Mouse (Mus musculus): ENCODE results near the gene 1700088E04Rik. TPM values are rescaled to one million over a fixed set of nuclear protein-coding genes. Genes with fewer than 3 reads are reported as not detected.

1700088E04Rik gene
- polyA plus RNA-seq, 1 experiment from 2014 or later = 8.2 TPM

DNA sequence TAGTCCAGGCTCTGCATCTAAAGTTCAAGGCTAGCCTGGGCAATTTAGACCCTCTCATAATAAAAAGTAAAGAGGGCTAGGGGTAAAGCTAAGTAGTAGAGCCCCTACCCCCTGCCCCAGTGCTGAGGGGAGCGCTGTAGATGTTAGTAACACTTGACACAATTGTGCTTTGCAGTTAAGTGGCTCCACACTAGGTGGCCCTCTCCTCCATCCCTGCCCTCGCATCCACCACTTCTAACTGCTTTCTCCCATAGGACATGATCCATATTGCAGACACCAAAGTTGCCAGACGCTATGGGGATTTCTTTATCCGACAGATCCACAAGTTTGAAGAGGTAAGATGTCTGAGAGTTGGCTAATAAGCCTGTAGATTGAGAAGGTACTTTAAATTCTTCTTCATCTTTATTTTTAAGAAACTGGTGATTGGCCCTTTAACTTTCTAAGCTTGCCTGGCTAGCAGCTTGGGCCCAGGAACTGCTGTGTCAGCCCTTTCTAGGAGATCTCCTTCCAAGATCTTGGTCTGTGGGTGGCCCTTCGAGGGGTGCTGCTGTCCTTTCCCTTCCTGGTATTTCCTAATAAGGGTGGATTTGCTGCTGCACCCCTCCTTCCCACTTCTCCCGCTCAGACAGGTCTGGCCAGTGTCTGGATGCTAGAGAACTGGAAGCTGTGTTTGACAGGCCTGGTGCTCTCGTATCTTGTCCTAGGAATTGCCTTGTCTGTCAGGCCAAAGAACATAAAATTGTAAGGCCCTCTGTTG lies 47.8 kb downstream of the 1700088E04Rik start:
- peaks cover 26% of the 10 kb centered on the region for H3K4me1 ChIP-seq
- H3K36me3 ChIP-seq (replicated peaks) = peaks cover 85% of the 10 kb centered on the region
- no peak overlapping the region for H3K4me3 ChIP-seq
- no peak for DNase-seq (ENCODE audit: low spot score)
- no peaks in the 10 kb centered on the region for H3K9me3 ChIP-seq
- WGBS = 78% methylated on average over 7 of the region's 7 CpGs
- no peak overlapping the region for H3K27ac ChIP-seq (replicated peaks)
- no peaks in the 10 kb centered on the region for H3K27me3 ChIP-seq (replicated peaks; ENCODE audit: low read depth, poor library complexity, severe bottlenecking)

GRCm38 (mm10) chr15:79092284-79092683 lies 48.8 kb downstream of the 1700088E04Rik start:
- 91% methylated on average over 6 of the region's 6 CpGs for WGBS

GRCm38 (mm10) chr15:79079567-79079966 lies 61.5 kb downstream of the 1700088E04Rik start:
- Histone ChIP-seq H3K36me3 (replicated peaks) (peaks cover 86% of the 10 kb centered on the region), H3K27me3 (replicated peaks; ENCODE audit: low read depth, poor library complexity, severe bottlenecking) (no peaks in the 10 kb centered on the region), H3K4me3 (no peak overlapping the region), H3K27ac (replicated peaks) (no peak overlapping the region), H3K4me1 (peaks cover 15% of the 10 kb centered on the region), H3K9me3 (no peaks in the 10 kb centered on the region)
- no peak for DNase-seq (ENCODE audit: low spot score)
- WGBS = 95% methylated on average over 7 of the region's 7 CpGs

More at GRCm38 (mm10) chr15:79092284-79092683, 48.8 kb downstream of the 1700088E04Rik start:
- H3K27me3 ChIP-seq (replicated peaks; ENCODE audit: low read depth, poor library complexity, severe bottlenecking) = no peaks in the 10 kb centered on the region
- no peak overlapping the region for H3K27ac ChIP-seq (replicated peaks)
- no peak overlapping the region for H3K4me3 ChIP-seq
- peaks cover 93% of the 10 kb centered on the region for H3K36me3 ChIP-seq (replicated peaks)
- no peak for DNase-seq (ENCODE audit: low spot score)
- no peaks in the 10 kb centered on the region for H3K9me3 ChIP-seq
- peaks cover 16% of the 10 kb centered on the region for H3K4me1 ChIP-seq

Other genes with a start within 250 kb of the 1700088E04Rik start
- 0.34 and 0.74 TPM in 2 replicates for gene Gm49510, start 241.6 kb downstream of the 1700088E04Rik start, polyA plus RNA-seq (2016; fragmentation: Nextera tagmentation; extraction: Ambion mirVana)
- 35.6 and 36.1 TPM in 2 replicates for gene Sh3bp1, start 241.5 kb downstream of the 1700088E04Rik start, polyA plus RNA-seq (2016; fragmentation: Nextera tagmentation; extraction: Ambion mirVana)
- gene Pdxp, start 227.3 kb downstream of the 1700088E04Rik start, polyA plus RNA-seq (2016; fragmentation: Nextera tagmentation; extraction: Ambion mirVana) = 32.6 and 36.5 TPM in 2 replicates
- 241 and 316 TPM in 2 replicates for gene Lgals1, start 214.5 kb downstream of the 1700088E04Rik start, polyA plus RNA-seq (2016; fragmentation: Nextera tagmentation; extraction: Ambion mirVana)
- gene Nol12, start 206.3 kb downstream of the 1700088E04Rik start, polyA plus RNA-seq (2016; fragmentation: Nextera tagmentation; extraction: Ambion mirVana) = 69.2 and 71.5 TPM in 2 replicates
- gene Triobp, start 193.5 kb downstream of the 1700088E04Rik start, polyA plus RNA-seq (2016; fragmentation: Nextera tagmentation; extraction: Ambion mirVana) = 46.7 and 49.4 TPM in 2 replicates
- gene H1f0, start 112.8 kb downstream of the 1700088E04Rik start, polyA plus RNA-seq (2016; fragmentation: Nextera tagmentation; extraction: Ambion mirVana) = 371 and 392 TPM in 2 replicates
- gene Galr3, start 99.4 kb downstream of the 1700088E04Rik start, polyA plus RNA-seq (2016; fragmentation: Nextera tagmentation; extraction: Ambion mirVana) = not detected in 2 replicates
- gene Ankrd54, start 78.4 kb downstream of the 1700088E04Rik start, polyA plus RNA-seq (2016; fragmentation: Nextera tagmentation; extraction: Ambion mirVana) = 57.7 and 61.8 TPM in 2 replicates
- 280 and 287 TPM in 2 replicates for gene Eif3l, start 66.1 kb downstream of the 1700088E04Rik start, polyA plus RNA-seq (2016; fragmentation: Nextera tagmentation; extraction: Ambion mirVana)
- 7.3 and 7.4 TPM in 2 replicates for gene Micall1, start 32.4 kb downstream of the 1700088E04Rik start, polyA plus RNA-seq (2016; fragmentation: Nextera tagmentation; extraction: Ambion mirVana)
- gene Polr2f, start 244 bp downstream of the 1700088E04Rik start, polyA plus RNA-seq (2016; fragmentation: Nextera tagmentation; extraction: Ambion mirVana) = 414 and 440 TPM in 2 replicates
- gene Sox10, start 24.0 kb upstream of the 1700088E04Rik start, polyA plus RNA-seq (2016; fragmentation: Nextera tagmentation; extraction: Ambion mirVana) = 11.4 and 12.9 TPM in 2 replicates
- 45.6 and 50.1 TPM in 2 replicates for gene Pick1, start 87.9 kb upstream of the 1700088E04Rik start, polyA plus RNA-seq (2016; fragmentation: Nextera tagmentation; extraction: Ambion mirVana)
- 0.29 and 0.35 TPM in 2 replicates for gene Gm49486, start 88.1 kb upstream of the 1700088E04Rik start, polyA plus RNA-seq (2016; fragmentation: Nextera tagmentation; extraction: Ambion mirVana)
- gene Slc16a8, start 113.5 kb upstream of the 1700088E04Rik start, polyA plus RNA-seq (2016; fragmentation: Nextera tagmentation; extraction: Ambion mirVana) = 0.16 and 0.34 TPM in 2 replicates
- 2.5 and 6.0 TPM in 2 replicates for gene Baiap2l2, start 144.3 kb upstream of the 1700088E04Rik start, polyA plus RNA-seq (2016; fragmentation: Nextera tagmentation; extraction: Ambion mirVana)
- 18.4 and 20.4 TPM in 2 replicates for gene Pla2g6, start 187.1 kb upstream of the 1700088E04Rik start, polyA plus RNA-seq (2016; fragmentation: Nextera tagmentation; extraction: Ambion mirVana)
- gene Maff, start 205.4 kb upstream of the 1700088E04Rik start, polyA plus RNA-seq (2016; fragmentation: Nextera tagmentation; extraction: Ambion mirVana) = 1.2 and 1.8 TPM in 2 replicates